Mouse (Mus musculus) ES-E14 (cell line): ENCODE measurements at regions not wholly inside any gene's neighbourhood (a gene's known extent, or its start where the extent isn't known, plus 50 kb on each side); places are given as distances from the start of the nearest gene placed in this dataset.

Experiments
- MAFK ChIP-seq: IDR thresholded peaks from 2 replicates; pipeline ENCODE4 v1.6.1; 2014; ENCODE audit warnings: mild to moderate bottlenecking, low read depth, low read length, inconsistent platforms; ENCODE audit not compliant: insufficient read depth
- ZC3H11A ChIP-seq: IDR thresholded peaks from 2 replicates; pipeline ENCODE4 v1.6.1; 2012; ENCODE audit warnings: low read depth, mild to moderate bottlenecking, inconsistent platforms, low read length, borderline replicate concordance

GRCm38 (mm10) chr4:71187801-71188200 lies 570.0 kb downstream of the Gm11232 start:
- TF ChIP-seq MAFK (no peak), ZC3H11A (no peak)
